16 mouse cellular contexts compared by ENCODE assay signal in the genomic region with DNA sequence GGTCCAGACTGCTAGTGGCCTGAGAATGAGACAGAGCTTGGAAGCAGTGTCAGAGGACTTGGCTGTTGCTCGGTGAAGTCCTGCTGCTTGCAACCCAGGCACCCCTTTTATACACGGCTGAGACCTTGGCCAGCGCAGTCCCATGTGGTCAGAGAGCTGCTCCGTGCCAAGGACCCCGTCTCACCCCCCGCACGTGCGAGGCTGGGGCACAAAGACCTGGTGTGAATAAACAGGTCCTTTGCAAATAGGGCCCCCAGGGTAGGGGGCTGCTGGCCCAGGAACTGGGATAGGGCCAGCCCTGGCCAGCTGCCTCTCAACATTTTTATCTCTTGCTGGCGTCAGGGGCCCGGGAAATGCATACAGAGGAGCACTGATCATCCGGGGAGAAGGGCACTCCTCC. TPM values are rescaled to one million over a fixed set of nuclear protein-coding genes. Genes with fewer than 3 reads are reported as not detected.
DNase-seq lines count a peak whose midpoint lies in the region; ATAC-seq lines count a peak whose summit lies in the region.
"Had no signal": no experiment of that assay in that cellular context is flagged by ENCODE, and none has a peak within 500 bp of the region (broad histone marks: within the 10 kb centered on the region; RNA-seq: fewer than 3 reads in every experiment).

No protein-coding gene starts in this region.

- 0 out of 2 replicates have a peak overlapping the region, but pooled peaks have one; percentile 8 for H3K4me3 ChIP-seq in heart, embryonic 10.5 days
- H3K4me3 ChIP-seq in lung, embryonic 16.5 days (ENCODE audit: low read length) = no peak overlapping the region
- H3K4me3 ChIP-seq: embryonic facial prominence, embryonic 15.5 days; myocyte had no signal

- H3K27ac ChIP-seq in heart, embryonic 10.5 days = no peak overlapping the region; the same call in 1 of the 2 replicates
- H3K27ac ChIP-seq in lung, embryonic 16.5 days (ENCODE audit: low read length) = no peak overlapping the region
- H3K27ac ChIP-seq: embryonic facial prominence, embryonic 15.5 days; liver, embryonic 14.5 days had no signal

- no peaks in the 10 kb centered on the region for H3K9me3 ChIP-seq in heart, embryonic 10.5 days
- no peaks in the 10 kb centered on the region for H3K9me3 ChIP-seq in lung, embryonic 16.5 days (ENCODE audit: control insufficient read depth, low read length)
- H3K9me3 ChIP-seq: embryonic facial prominence, embryonic 15.5 days had no signal

- peaks cover 80% of the 10 kb centered on the region for H3K27me3 ChIP-seq in heart, embryonic 10.5 days (ENCODE audit: insufficient read depth, poor library complexity, severe bottlenecking)
- H3K27me3 ChIP-seq in lung, embryonic 16.5 days (ENCODE audit: control insufficient read depth, insufficient read depth, low read depth, low read length) = no peaks in the 10 kb centered on the region

- no peak overlapping the region for H3K4me2 ChIP-seq in lung, embryonic 16.5 days (ENCODE audit: low read depth, low read length)
- H3K4me2 ChIP-seq: embryonic facial prominence, embryonic 15.5 days had no signal

- no peaks in the 10 kb centered on the region for H3K36me3 ChIP-seq in heart, embryonic 10.5 days
- H3K36me3 ChIP-seq in lung, embryonic 16.5 days (ENCODE audit: control insufficient read depth, insufficient read depth, low read length) = no peaks in the 10 kb centered on the region
- H3K36me3 ChIP-seq: embryonic facial prominence, embryonic 15.5 days had no signal

- H3K4me1 ChIP-seq in heart, embryonic 10.5 days = peaks cover 9% of the 10 kb centered on the region
- H3K4me1 ChIP-seq in lung, embryonic 16.5 days (replicated peaks; ENCODE audit: control insufficient read depth, insufficient read depth, low read length) = no peaks in the 10 kb centered on the region; the same call in 1 of the 2 replicates
- H3K4me1 ChIP-seq: embryonic facial prominence, embryonic 15.5 days had no signal

- 0 out of 2 replicates have a peak, but pooled peaks have one; percentile 13 for ATAC-seq in lung, embryonic 16.5 days (ENCODE audit: low read depth)

- 25% methylated on average over 11 of the region's 11 CpGs for WGBS in heart, embryonic 10.5 days
- WGBS in lung, embryonic 16.5 days = 14% methylated on average over 11 of the region's 11 CpGs

- no peak overlapping the region for H3K9ac ChIP-seq in lung, embryonic 16.5 days (ENCODE audit: low read length)
- H3K9ac ChIP-seq: embryonic facial prominence, embryonic 15.5 days; liver, embryonic 14.5 days had no signal

- DNase-seq in heart, embryonic 10.5 days (ENCODE audit: low spot score) = no peak
- DNase-seq in heart, postnatal 4 days = no peak
- DNase-seq in lung, postnatal 14 days = no peak
- DNase-seq in adrenal gland, postnatal 36 days = peak; percentile 51 to 64
- DNase-seq in ovary, postnatal 36 days (ENCODE audit: low spot score) = peak; percentile 85
- DNase-seq in layer of hippocampus, adult 18-20 months (ENCODE audit: low spot score in 2 of 2) = no peak
- DNase-seq: cerebellum, adult 18-20 months; kidney, adult 18-20 months; thymus, postnatal 4 days had no signal

RNA-seq across cellular contexts. Expression of a gene that starts 14.4 kb away (rescaled TPM):
- polyA plus RNA-seq in heart, embryonic 10.5 days (2016; fragmentation: Nextera tagmentation; extraction: Ambion mirVana) = 0.14 TPM in 1 of 2 replicates, not detected in the other
- total RNA-seq in heart, postnatal 4 days (2021) = not detected
- polyA plus RNA-seq in lung, embryonic 16.5 days (2015; fragmentation: Nextera tagmentation; extraction: Ambion mirVana) = 0.13 and 0.63 TPM in 2 replicates
- not detected for total RNA-seq in adrenal gland, postnatal 36 days (2021)
- total RNA-seq in layer of hippocampus, adult 18-20 months (2021) = not detected
- total RNA-seq: heart, adult 8-10 months; layer of hippocampus, adult 8-10 months; left cerebral cortex, postnatal 25 days had no signal
- polyA plus RNA-seq: liver, embryonic 14.5 days; myocyte had no signal

RNA-seq across cellular contexts. Expression of a gene that starts 20.6 kb away (rescaled TPM):
- polyA plus RNA-seq in heart, embryonic 10.5 days (2016; fragmentation: Nextera tagmentation; extraction: Ambion mirVana) = 0.33 TPM in 1 of 2 replicates, not detected in the other
- total RNA-seq in heart, postnatal 4 days (2021) = not detected
- polyA plus RNA-seq in lung, embryonic 16.5 days (2015; fragmentation: Nextera tagmentation; extraction: Ambion mirVana) = 4.1 and 6.2 TPM in 2 replicates
- total RNA-seq in adrenal gland, postnatal 36 days (2021) = not detected
- total RNA-seq in layer of hippocampus, adult 18-20 months (2021) = 1 to 10 TPM in 1 of 2 experiments, under 1 TPM in 1; 0.99 to 1.5 TPM
- total RNA-seq: heart, adult 8-10 months had no signal
- polyA plus RNA-seq: liver, embryonic 14.5 days had no signal

RNA-seq across cellular contexts. Expression of a gene that starts 34.4 kb away (rescaled TPM):
- 0.57 and 1.3 TPM in 2 replicates for polyA plus RNA-seq in heart, embryonic 10.5 days (2016; fragmentation: Nextera tagmentation; extraction: Ambion mirVana)
- total RNA-seq in heart, postnatal 4 days (2021) = under 1 TPM; 0.38 to 0.90 TPM
- 1.9 and 3.1 TPM in 2 replicates for polyA plus RNA-seq in lung, embryonic 16.5 days (2015; fragmentation: Nextera tagmentation; extraction: Ambion mirVana)
- total RNA-seq in adrenal gland, postnatal 36 days (2021) = 1 to 10 TPM in 1 of 2 experiments, under 1 TPM in 1; 0.69 to 4.6 TPM
- total RNA-seq in layer of hippocampus, adult 18-20 months (2021) = 1 to 10 TPM; 3.2 to 4.7 TPM

Comparison
In these comparisons a context has a peak if more than half of its experiments do, and no peak if none do; other contexts are left out.
1. DNase-seq: peak in adrenal gland, postnatal 36 days (2 of 2) and ovary, postnatal 36 days (single experiment); none in heart, embryonic 10.5 days (single experiment), heart, postnatal 4 days (single experiment), lung, postnatal 14 days (single experiment) and layer of hippocampus, adult 18-20 months (0 of 2).